Mouse (Mus musculus): ENCODE measurements at regions not wholly inside any gene's neighbourhood (a gene's known extent, or its start where the extent isn't known, plus 50 kb on each side); places are given as distances from the start of the nearest gene placed in this dataset.

DNA sequence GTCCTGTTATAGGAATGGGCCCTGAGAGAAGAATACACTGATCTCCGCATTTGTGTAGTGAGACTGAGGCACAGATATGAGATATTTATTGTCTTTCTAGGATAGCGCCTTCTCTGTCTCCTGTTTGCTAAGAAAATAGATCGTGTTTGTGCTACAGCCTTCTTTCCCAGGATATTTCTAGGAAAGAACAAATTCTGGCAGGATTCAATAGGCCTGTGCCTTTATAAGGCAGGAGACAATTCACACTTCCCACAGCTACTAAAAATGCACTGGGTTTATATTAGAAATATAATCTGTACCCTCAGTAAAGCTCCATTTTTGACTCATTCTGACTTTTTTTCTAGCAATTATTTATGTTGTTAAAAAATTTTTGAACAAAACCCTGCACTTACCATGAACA lies 854.7 kb downstream of the Epha4 start:
- no peak for DNase-seq (ENCODE audit: low spot score)

- no peak for DNase-seq (ENCODE audit: low spot score)
Observed at GRCm38 (mm10) chr1:76664381-76664780, 850.5 kb downstream of the Epha4 start.

- no peak for DNase-seq (ENCODE audit: low spot score)
Observed at GRCm38 (mm10) chr1:76676836-76677235, 838.1 kb downstream of the Epha4 start.

- DNase-seq (ENCODE audit: low spot score), result no peak
Observed at GRCm38 (mm10) chr1:76705556-76705955, 809.3 kb downstream of the Epha4 start.

GRCm38 (mm10) chr1:76717639-76718292 lies 797.1 kb downstream of the Epha4 start:
- no peak for DNase-seq (ENCODE audit: low spot score)

GRCm38 (mm10) chr1:76724453-76724852 lies 790.4 kb downstream of the Epha4 start:
- DNase-seq (ENCODE audit: low spot score), result peak; percentile 15

DNA sequence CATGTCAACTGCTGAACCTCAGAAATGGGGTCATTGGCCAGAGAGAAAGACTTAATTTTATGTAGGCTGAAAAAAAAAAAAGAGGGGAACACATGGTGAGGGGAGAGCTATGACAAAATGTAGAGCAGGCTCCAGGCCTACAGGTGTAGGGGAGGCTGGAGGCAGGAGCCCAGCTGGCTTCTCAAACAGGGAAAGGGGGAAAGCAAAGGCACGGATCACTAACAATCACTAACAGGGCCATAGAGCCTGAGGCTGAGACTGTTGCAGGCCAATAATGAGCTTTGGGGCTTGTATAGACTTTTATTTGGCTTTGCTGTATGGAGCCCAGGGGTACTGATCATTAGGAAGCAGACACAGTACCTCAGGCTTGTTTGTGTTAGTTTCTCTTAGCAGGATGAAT lies 777.9 kb downstream of the Epha4 start:
- DNase-seq (ENCODE audit: low spot score), result no peak

DNA sequence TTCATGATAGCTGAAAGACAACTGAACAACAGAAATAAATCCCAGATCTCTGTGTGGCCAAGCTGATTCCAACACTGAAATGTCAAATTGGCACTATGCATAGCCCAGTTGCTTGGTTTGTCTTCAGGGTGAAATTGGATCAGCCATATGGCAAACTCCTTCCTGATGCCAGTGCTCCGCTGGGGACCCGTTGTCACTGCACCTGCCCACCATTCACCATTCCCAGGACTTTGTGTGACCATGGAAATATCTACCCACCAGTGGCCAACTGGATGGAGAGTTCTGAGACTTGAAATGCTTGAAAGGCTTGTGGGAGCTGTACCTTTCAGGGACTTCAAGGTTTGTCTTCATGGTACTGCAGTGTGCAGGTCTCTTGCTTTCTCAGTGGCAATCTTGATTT lies 777.2 kb downstream of the Epha4 start:
- no peak for DNase-seq (ENCODE audit: low spot score)

- no peak for DNase-seq (ENCODE audit: low spot score)
Observed at GRCm38 (mm10) chr1:76772694-76773093, 742.2 kb downstream of the Epha4 start.

- no peak for DNase-seq (ENCODE audit: low spot score)
Observed at GRCm38 (mm10) chr1:76786871-76787270, 728.0 kb downstream of the Epha4 start.

DNA sequence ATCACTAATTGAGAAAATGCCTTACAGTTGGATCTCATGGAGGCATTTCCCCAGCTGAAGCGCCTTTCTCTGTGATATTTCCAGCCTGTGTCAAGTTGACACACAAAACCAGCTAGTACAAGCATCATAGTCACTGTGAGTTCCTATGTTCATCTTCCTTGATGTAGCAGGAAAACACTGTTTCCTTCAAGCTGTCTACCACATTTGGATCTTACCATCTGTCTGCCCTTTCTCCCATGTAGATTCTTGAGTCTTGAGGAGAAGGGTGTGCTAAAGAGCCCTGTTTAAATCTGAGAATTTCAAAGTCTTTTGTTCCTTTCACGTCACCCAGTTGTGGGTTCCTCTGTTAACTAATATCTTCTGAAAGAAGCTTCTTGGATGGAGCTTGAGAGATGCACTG lies 721.5 kb downstream of the Epha4 start:
- DNase-seq (ENCODE audit: low spot score), result no peak

DNA sequence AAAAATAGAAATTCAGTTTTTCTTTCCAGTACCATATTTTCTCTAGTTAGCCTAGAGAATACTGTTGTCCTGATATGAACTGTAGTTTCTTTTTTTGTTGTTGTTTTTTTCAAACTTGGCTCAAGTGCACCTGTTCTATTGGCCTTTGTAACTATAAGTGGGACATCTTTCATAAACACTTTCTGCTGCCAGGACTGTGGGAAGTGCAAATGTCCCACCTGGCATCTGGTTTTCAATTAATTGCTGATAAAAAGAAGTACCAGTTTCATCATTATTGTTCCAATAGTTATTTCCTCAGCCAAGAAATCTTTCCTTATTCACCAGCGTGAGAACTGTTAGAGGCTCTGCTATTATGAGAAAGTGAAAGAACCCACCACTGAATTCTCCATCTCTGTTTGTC lies 695.0 kb downstream of the Epha4 start:
- no peak for DNase-seq (ENCODE audit: low spot score)

GRCm38 (mm10) chr1:76821610-76822009 lies 693.3 kb downstream of the Epha4 start:
- no peak for DNase-seq (ENCODE audit: low spot score)

- DNase-seq (ENCODE audit: low spot score), result no peak
Observed at GRCm38 (mm10) chr1:76829690-76830089, 685.2 kb downstream of the Epha4 start.

DNA sequence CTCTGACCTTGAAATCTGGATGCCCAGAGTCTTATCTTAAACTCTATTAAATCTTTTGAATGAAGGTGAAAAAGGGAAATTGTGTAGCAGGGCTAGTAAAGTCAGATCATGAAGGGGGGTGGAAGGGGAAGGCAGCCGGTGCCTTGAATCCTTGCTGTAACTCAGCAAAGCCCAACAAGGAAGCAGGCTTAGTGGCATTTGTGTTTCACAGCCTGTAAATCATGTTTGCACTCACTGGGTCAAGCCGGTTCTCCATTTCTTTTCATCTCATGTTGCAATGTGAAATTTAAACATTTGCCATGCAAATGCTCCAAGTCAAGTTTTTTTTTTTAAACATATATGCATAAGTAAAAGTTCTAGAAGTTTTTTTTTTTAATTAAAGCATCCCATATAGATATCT lies 682.6 kb downstream of the Epha4 start:
- no peak for DNase-seq (ENCODE audit: low spot score)

- no peak for DNase-seq (ENCODE audit: low spot score)
Observed at GRCm38 (mm10) chr1:76835028-76835683, 679.7 kb downstream of the Epha4 start.

DNA sequence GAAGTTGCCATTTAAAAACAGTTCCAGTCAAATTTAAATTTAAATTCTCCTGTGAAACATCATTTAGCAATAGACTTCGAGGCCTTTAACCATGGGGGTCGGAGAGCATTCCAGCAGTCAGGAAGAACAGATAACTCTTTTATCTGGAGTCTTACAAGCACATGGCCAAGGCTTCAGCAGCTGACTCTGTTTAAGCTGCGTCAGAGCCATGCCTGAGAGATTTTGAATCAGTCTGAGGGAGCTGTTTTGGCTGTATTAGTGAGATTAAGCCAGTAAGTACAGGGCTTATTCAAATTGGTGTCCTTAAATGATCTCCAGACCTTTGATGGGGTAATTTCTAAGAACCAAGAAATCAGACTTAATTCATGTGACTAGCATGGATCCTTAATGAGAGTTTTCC lies 665.5 kb downstream of the Epha4 start:
- no peak for DNase-seq (ENCODE audit: low spot score)

DNA sequence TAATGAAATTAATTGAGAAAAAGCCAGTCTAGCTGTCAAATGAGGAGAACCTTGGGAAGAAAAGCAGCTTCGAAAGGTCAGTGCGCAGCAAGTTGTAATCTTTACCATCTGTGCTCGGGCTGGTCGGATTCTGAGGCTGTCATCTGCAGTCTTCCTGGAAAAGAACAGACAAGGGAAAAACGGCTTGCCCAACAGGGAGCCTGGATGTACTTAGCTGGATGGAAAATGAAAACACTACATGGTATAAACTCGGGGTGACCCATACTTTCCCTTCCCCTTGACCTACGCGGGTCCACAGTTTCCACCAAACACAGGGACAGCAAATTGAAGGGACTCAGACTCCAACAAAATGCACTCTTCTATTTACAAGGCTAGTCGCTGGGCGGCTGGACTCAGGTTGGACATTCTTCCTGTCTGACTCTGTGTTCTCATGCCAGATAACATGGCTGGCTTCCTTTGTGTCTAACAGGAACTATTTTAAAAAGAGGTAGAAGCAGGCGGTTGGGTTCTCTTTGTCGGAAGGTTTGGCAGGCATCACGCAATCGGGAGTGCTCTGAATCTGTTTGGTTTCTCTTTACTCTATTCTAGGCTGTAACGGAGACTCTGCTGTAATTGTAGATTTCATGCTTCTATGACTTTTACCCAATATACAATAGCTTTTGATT lies 648.5 kb downstream of the Epha4 start:
- DNase-seq (ENCODE audit: low spot score), result peak; percentile 5

GRCm38 (mm10) chr1:76873207-76873606 lies 641.7 kb downstream of the Epha4 start:
- DNase-seq (ENCODE audit: low spot score), result no peak

GRCm38 (mm10) chr1:76880111-76880782 lies 634.6 kb downstream of the Epha4 start:
- DNase-seq (ENCODE audit: low spot score), result no peak

- no peak for DNase-seq (ENCODE audit: low spot score)
Observed at GRCm38 (mm10) chr1:76880783-76881145, 634.1 kb downstream of the Epha4 start.

DNA sequence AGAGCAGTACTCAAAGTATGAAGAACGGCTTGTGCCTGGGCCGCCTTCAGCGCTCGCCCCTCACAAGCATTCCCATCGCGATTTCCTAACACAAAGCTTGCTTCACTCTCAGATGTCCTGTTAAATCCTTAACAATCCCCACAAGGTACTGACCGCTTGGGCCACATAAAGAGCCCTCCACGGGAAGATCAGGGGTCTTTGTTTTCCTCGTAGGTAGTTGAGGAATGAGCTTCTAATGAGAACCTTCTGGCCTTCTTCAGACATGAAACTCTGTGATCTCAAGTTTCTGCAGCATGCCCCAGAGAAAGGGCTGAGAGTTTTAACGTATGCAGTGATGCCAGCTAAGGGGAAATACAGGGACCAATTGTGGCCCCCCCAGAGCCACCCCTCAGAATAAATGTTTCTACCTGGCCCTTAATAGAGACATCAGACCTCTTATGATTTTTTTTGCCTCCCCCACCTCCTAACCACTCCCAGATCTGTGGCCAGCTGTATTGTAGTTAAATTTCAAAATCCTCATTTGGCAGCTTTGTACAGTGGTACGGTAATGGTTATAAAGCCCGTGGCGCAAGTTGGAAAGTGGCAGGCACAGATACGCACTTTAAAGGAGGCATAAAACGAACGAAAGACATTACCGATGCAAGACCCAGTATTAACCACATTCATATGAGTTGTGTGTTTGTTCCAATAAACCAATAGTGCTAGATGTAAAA lies 618.6 kb downstream of the Epha4 start:
- no peak for DNase-seq (ENCODE audit: low spot score)

Data from ovary, postnatal 14 days (tissue).